Mouse (Mus musculus) MEL (cell line): ENCODE data around the gene Nup210l.

Experiments used
- CTCF ChIP-seq, 3 experiments: IDR thresholded peaks in 2 of 3; conservative IDR thresholded peaks in 1 of 3; 2 replicates each; pipeline ENCODE4 v1.5.1; 2011 to 2012; ENCODE audit warnings: low read length in 3 of 3, low read depth in 2 of 3, mild to moderate bottlenecking in 2 of 3, improper control_type of control experiment in 1 of 3, inconsistent platforms in 1 of 3, mixed read lengths in 1 of 3, moderate library complexity in 1 of 3; ENCODE audit not compliant: control insufficient read depth in 1 of 3, insufficient read depth in 1 of 3, poor library complexity in 1 of 3, severe bottlenecking in 1 of 3
- E2F4 ChIP-seq: IDR thresholded peaks from 2 replicates; pipeline ENCODE4 v1.6.1; 2011; ENCODE audit warnings: low read depth, low read length, improper control_type of control experiment, borderline replicate concordance
- MXI1 ChIP-seq: IDR thresholded peaks from 2 replicates; pipeline ENCODE4 v1.6.1; 2011; ENCODE audit warnings: mild to moderate bottlenecking, low read depth, low read length, improper control_type of control experiment
- UBTF ChIP-seq: IDR thresholded peaks from 2 replicates; pipeline ENCODE4 v1.6.1; 2012; ENCODE audit warnings: low read depth, mild to moderate bottlenecking, inconsistent platforms, low read length, improper control_type of control experiment, moderate library complexity, borderline replicate concordance; ENCODE audit not compliant: insufficient read depth
- ZMIZ1 ChIP-seq: IDR thresholded peaks from 2 replicates; pipeline ENCODE4 v1.6.1; 2012; ENCODE audit warnings: low read depth, mild to moderate bottlenecking, inconsistent platforms, low read length, improper control_type of control experiment, moderate library complexity

GRCm38 (mm10) chr3:90212723-90213122 lies 108.8 kb downstream of the Nup210l start:
- TF ChIP-seq CTCF (IDR thresholded peaks at IDR 0.05 in 2 of 3, conservative IDR thresholded peaks at IDR 0.05 in 1 of 3; ENCODE audit: control insufficient read depth in 1 of 3, insufficient read depth in 1 of 3, low read depth in 2 of 3, low read length in 3 of 3, poor library complexity in 1 of 3, severe bottlenecking in 1 of 3): no peak
- no peak for TF ChIP-seq E2F4
- no peak for TF ChIP-seq ZMIZ1
- no peak for TF ChIP-seq MXI1
- TF ChIP-seq UBTF: no peak
